In the genomic region with DNA sequence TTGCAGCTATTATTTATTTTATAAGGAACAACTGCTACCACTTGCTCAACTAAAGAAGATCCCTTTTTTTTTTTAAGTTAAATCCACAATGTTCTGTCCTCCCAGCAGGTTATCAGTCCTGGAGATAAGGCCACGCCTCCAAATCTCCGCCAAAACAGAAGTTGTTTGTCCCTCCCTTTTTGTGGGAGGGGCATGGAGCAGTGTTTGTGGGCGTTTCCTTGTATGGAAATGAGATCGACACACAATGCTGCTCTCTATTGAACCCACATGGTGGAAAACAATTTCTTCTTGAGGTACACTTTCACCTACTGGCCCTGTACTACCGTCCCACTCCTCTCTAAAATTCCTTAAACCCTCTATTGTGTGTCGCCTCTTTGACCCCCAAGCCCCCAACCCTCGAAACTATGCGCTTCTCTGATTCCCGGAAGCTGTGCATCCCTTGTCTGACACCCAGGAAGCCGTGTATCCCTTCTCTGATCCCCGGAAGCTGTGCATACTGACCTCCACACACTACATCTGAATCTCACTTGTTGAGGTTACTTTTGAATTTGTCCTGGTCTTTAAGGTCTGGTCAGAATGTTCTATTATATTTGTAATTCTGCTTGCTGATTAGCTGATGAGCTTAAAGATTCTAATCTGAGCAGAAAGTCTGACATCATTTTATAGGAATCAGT, we compare ENCODE assay signal across 9 mouse cellular contexts. TPM values are rescaled to one million over a fixed set of nuclear protein-coding genes. Genes with fewer than 3 reads are reported as not detected.
DNase-seq lines count a peak whose midpoint lies in the region; ATAC-seq and TF ChIP-seq lines count a peak whose summit lies in the region.
"Had no signal": no experiment of that assay in that cellular context is flagged by ENCODE, and none has a peak within 500 bp of the region (broad histone marks: within the 10 kb centered on the region; RNA-seq: fewer than 3 reads in every experiment).

No protein-coding gene starts in this region.

- H3K9me3 ChIP-seq in forebrain, embryonic 11.5 days (ENCODE audit: control insufficient read depth, low read length), result no peaks in the 10 kb centered on the region
- H3K9me3 ChIP-seq in forebrain, embryonic 12.5 days, result no peaks in the 10 kb centered on the region

- H3K4me3 ChIP-seq in forebrain, embryonic 11.5 days (ENCODE audit: low read depth, low read length), result no peak overlapping the region
- H3K4me3 ChIP-seq in forebrain, embryonic 12.5 days (replicated peaks), result no peak overlapping the region
- peak overlapping the region; percentile 63 for H3K4me3 ChIP-seq in small intestine, adult 2 months (ENCODE audit: low read depth, low read length)

- no peaks in the 10 kb centered on the region for H3K27me3 ChIP-seq in forebrain, embryonic 11.5 days (ENCODE audit: control insufficient read depth, insufficient read depth, low read length)
- no peaks in the 10 kb centered on the region for H3K27me3 ChIP-seq in forebrain, embryonic 12.5 days
- H3K27me3 ChIP-seq in small intestine, adult 2 months (ENCODE audit: control insufficient read depth, insufficient read depth, low read length), result no peaks in the 10 kb centered on the region

- WGBS in forebrain, embryonic 11.5 days, result 29% methylated on average over 11 of the region's 11 CpGs
- 34% methylated on average over 11 of the region's 11 CpGs for WGBS in forebrain, embryonic 12.5 days
- 21% methylated on average over 11 of the region's 11 CpGs for WGBS in small intestine, adult 2 months

- DNase-seq in forebrain, embryonic 11.5 days (ENCODE audit: low spot score), result no peak
- DNase-seq in ovary, adult 18-20 months (ENCODE audit: low spot score), result peak; percentile 52
- no peak for DNase-seq in ovary, postnatal 14 days (ENCODE audit: low spot score)
- DNase-seq in induced T-regulatory cell, adult 2 months (ENCODE audit: low read depth), result peak; percentile 25
- DNase-seq in left cerebral cortex, adult 9 months (ENCODE audit: low spot score in 2 of 2), result no peak
- DNase-seq in c-Kit-positive CD71-positive TER-119-positive erythroid progenitor cells, embryonic 14.5 days (ENCODE audit: low spot score), result no peak
- DNase-seq: cerebellum, postnatal 25 days had no signal

- H3K36me3 ChIP-seq in forebrain, embryonic 11.5 days (ENCODE audit: control insufficient read depth, insufficient read depth, low read length), result no peaks in the 10 kb centered on the region
- no peaks in the 10 kb centered on the region for H3K36me3 ChIP-seq in forebrain, embryonic 12.5 days (replicated peaks)
- H3K36me3 ChIP-seq in small intestine, adult 2 months (ENCODE audit: control insufficient read depth, insufficient read depth, low read length), result no peaks in the 10 kb centered on the region

- no peak for TF ChIP-seq POLR2A in small intestine, adult 2 months (IDR thresholded peaks at IDR 0.05; ENCODE audit: low read depth, low read length)

- no peak overlapping the region for H3K27ac ChIP-seq in forebrain, embryonic 11.5 days (ENCODE audit: low read depth, low read length)
- no peak overlapping the region for H3K27ac ChIP-seq in forebrain, embryonic 12.5 days
- peak overlapping the region; percentile 44 for H3K27ac ChIP-seq in small intestine, adult 2 months (ENCODE audit: insufficient read depth, low read depth, low read length)

- peak; percentile 72 for ATAC-seq in forebrain, embryonic 11.5 days (replicated peaks; ENCODE audit: low FRiP score)
- no peak for ATAC-seq in forebrain, embryonic 12.5 days (ENCODE audit: low FRiP score)

- no peaks in the 10 kb centered on the region; the same call in 1 of the 2 replicates for H3K4me1 ChIP-seq in forebrain, embryonic 11.5 days (replicated peaks; ENCODE audit: control insufficient read depth, insufficient read depth, low read length)
- H3K4me1 ChIP-seq in forebrain, embryonic 12.5 days, result 0 out of 2 replicates have a peak, but pooled peaks cover 3% of the 10 kb centered on the region
- 0 out of 2 replicates have a peak, but pooled peaks cover 4% of the 10 kb centered on the region for H3K4me1 ChIP-seq in small intestine, adult 2 months (ENCODE audit: control insufficient read depth, insufficient read depth, insufficient read length, low read length)

- no peak for TF ChIP-seq CTCF in small intestine, adult 2 months (IDR thresholded peaks at IDR 0.05; ENCODE audit: extremely low read depth, insufficient read length, insufficient replicate concordance, low read depth, low read length)

- H3K4me2 ChIP-seq in forebrain, embryonic 11.5 days (ENCODE audit: low read depth, low read length, severe bottlenecking), result 0 out of 2 replicates have a peak overlapping the region, but pooled peaks have one; percentile 18
- no peak overlapping the region for H3K4me2 ChIP-seq in forebrain, embryonic 12.5 days

- no peak overlapping the region for H3K9ac ChIP-seq in forebrain, embryonic 11.5 days (ENCODE audit: low read length)
- no peak overlapping the region for H3K9ac ChIP-seq in forebrain, embryonic 12.5 days

RNA-seq across cellular contexts. Expression of a gene that starts 48.3 kb away (rescaled TPM):
- polyA plus RNA-seq in forebrain, embryonic 11.5 days (2014; fragmentation: Nextera tagmentation; extraction: Ambion mirVana), result 21.3 and 25.2 TPM in 2 replicates
- polyA plus RNA-seq in forebrain, embryonic 12.5 days (2016; fragmentation: Nextera tagmentation; extraction: Ambion mirVana), result 18.6 and 22.9 TPM in 2 replicates
- 11.2 and 22.6 TPM in 2 replicates for polyA plus RNA-seq in small intestine, adult 2 months (2012; rRNA removed)

Comparison
In these comparisons a context has a peak if more than half of its experiments do, and no peak if none do; other contexts are left out.
1. DNase-seq: peak in ovary, adult 18-20 months (single experiment) and induced T-regulatory cell, adult 2 months (single experiment); none in forebrain, embryonic 11.5 days (single experiment), ovary, postnatal 14 days (single experiment), left cerebral cortex, adult 9 months (0 of 2) and c-Kit-positive CD71-positive TER-119-positive erythroid progenitor cells, embryonic 14.5 days (single experiment).